Mouse (Mus musculus): Measurements from ENCODE around the gene Kcnv2. TPM values are rescaled to one million over a fixed set of nuclear protein-coding genes. Genes with fewer than 3 reads are reported as not detected.

The Kcnv2 gene
- polyA plus RNA-seq (2016; fragmentation: Nextera tagmentation; extraction: Ambion mirVana): 0.14 and 0.22 TPM in 2 replicates

DNA sequence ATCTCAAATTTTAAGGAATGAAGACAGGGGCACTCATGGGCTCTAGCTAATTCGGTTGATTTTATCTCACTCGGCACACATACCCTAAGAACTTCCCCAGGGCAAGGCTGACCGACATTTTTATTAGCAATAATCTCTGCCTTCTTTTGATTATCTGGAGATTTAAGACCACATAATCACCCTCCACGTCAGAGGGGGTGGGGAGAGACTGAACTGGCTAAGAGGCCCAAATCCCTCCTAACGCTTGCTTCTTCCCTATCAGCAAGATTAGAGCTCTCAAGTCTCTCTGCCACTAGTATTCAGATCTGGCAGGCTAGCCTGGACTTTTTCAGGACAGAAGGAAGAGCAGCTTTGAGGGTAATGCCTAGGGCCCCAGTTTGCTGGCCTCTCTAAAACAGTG, at the start of gene Kcnv2:
TSS of gene Kcnv2 (plus strand) at position 308 of the 400 bp plus-strand sequence.
- H3K4me1 ChIP-seq: peaks cover 12% of the 10 kb centered on the region
- H3K27me3 ChIP-seq (ENCODE audit: insufficient read depth, poor library complexity, severe bottlenecking): no peaks in the 10 kb centered on the region
- H3K4me3 ChIP-seq: no peak within 1 kb of the TSS
- H3K36me3 ChIP-seq: no peaks in the 10 kb centered on the region
- 23% methylated on average over 5 of the region's 5 CpGs for WGBS
- H3K9me3 ChIP-seq: no peaks in the 10 kb centered on the region
- peak within 1 kb of the TSS; percentile 4; the same call in 1 of the 2 replicates for H3K27ac ChIP-seq
- DNase-seq (ENCODE audit: low spot score): no peak

DNA sequence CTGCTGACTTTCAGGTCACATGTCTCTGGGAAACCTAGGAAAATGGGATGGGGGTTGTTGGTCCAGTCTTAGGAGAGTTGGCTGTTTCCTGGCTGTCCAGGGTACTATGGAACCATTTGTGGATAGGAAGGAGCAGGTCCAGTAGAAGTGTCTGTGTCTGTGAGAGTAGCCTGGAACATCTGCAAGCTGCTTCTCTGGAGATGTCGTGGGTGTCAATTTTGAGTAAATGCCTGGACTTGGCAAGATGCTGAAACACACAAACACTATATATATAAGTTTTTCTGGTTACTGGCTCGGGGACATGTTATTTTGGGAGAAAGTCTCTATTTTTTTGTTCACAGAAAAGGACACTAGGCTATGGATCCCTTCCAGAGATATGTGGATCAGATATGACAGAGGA, 49.0 kb upstream of the Kcnv2 start:
- H3K27me3 ChIP-seq (ENCODE audit: insufficient read depth, poor library complexity, severe bottlenecking): no peaks in the 10 kb centered on the region
- no peak overlapping the region for H3K27ac ChIP-seq
- H3K9me3 ChIP-seq: no peaks in the 10 kb centered on the region
- DNase-seq (ENCODE audit: low spot score): no peak
- 64% methylated on average over 2 of the region's 2 CpGs for WGBS
- H3K4me3 ChIP-seq: no peak overlapping the region
- no peaks in the 10 kb centered on the region for H3K36me3 ChIP-seq
- no peaks in the 10 kb centered on the region for H3K4me1 ChIP-seq

DNA sequence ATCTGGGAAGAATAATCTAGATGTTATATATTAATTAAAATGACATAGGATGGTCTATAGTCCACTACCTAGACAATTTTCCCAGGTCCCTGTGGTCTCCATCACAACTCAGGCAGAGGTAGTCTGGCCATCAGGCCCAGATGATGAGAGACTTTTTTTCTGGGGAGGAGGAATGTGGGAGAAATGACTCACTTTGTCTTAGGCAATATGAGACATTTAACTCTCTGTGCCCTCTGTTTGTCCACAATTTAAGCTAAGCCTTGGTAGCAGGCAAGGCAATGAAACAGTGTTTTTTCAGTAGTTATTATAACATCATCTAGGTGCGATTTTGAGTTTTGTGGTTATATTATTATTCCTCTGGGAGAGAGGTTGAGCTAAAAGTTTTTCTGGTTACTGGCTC, 48.0 kb upstream of the Kcnv2 start:
- H3K27ac ChIP-seq: no peak overlapping the region
- H3K36me3 ChIP-seq: no peaks in the 10 kb centered on the region
- no peak for DNase-seq (ENCODE audit: low spot score)
- H3K27me3 ChIP-seq (ENCODE audit: insufficient read depth, poor library complexity, severe bottlenecking): no peaks in the 10 kb centered on the region
- no peak overlapping the region for H3K4me3 ChIP-seq
- 67% methylated on average over 1 of the region's 1 CpGs for WGBS
- H3K4me1 ChIP-seq: no peaks in the 10 kb centered on the region
- H3K9me3 ChIP-seq: no peaks in the 10 kb centered on the region

DNA sequence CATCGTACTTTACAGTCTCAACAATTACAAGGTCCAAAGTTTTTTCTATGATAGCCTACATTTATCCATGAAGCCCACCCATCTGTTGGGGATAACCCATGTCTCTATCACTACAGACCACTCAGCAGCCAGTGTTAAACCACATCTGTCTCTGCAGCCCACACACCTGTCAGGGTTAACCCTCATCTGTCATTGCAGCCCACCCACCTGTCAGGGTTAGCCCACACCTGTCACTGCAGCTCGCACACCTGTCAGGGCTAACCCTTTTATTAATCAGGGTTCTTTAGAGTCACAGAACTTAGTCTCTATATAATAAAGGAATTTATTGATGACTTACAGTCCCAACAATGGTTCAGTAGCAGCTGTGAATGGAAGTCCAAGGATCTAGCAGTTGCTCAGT, 43.2 kb upstream of the Kcnv2 start:
- no peak overlapping the region for H3K4me3 ChIP-seq
- no peaks in the 10 kb centered on the region for H3K9me3 ChIP-seq
- H3K4me1 ChIP-seq: no peaks in the 10 kb centered on the region
- no peaks in the 10 kb centered on the region for H3K36me3 ChIP-seq
- DNase-seq (ENCODE audit: low spot score): no peak
- H3K27ac ChIP-seq: no peak overlapping the region
- 82% methylated on average over 2 of the region's 2 CpGs for WGBS
- no peaks in the 10 kb centered on the region for H3K27me3 ChIP-seq (ENCODE audit: insufficient read depth, poor library complexity, severe bottlenecking)

DNA sequence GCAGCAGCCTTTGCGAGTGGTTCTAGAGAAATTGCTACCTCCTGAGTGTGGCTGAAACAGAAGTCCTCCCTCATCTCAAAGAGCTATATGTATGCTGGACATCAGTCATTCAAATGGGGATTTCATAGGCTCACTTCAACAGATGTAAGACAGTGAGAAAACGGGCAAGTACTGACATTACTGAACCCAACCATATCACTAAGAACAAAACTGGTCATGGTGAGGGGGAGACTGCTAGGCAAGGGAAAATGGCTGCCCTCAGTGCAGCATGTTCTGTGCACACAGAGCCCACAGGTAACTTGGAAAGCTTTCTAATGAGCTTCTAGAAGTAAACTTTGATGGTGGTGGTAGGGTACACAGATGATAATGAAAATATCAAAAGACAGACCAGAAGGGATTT, 12.3 kb upstream of the Kcnv2 start:
- Histone ChIP-seq H3K27me3 (ENCODE audit: insufficient read depth, poor library complexity, severe bottlenecking) (no peaks in the 10 kb centered on the region), H3K4me1 (0 out of 2 replicates have a peak, but pooled peaks cover 6% of the 10 kb centered on the region), H3K4me3 (no peak overlapping the region), H3K27ac (no peak overlapping the region), H3K9me3 (no peaks in the 10 kb centered on the region), H3K36me3 (no peaks in the 10 kb centered on the region)
- WGBS: 83% methylated on average over 2 of the region's 2 CpGs
- no peak for DNase-seq (ENCODE audit: low spot score)

DNA sequence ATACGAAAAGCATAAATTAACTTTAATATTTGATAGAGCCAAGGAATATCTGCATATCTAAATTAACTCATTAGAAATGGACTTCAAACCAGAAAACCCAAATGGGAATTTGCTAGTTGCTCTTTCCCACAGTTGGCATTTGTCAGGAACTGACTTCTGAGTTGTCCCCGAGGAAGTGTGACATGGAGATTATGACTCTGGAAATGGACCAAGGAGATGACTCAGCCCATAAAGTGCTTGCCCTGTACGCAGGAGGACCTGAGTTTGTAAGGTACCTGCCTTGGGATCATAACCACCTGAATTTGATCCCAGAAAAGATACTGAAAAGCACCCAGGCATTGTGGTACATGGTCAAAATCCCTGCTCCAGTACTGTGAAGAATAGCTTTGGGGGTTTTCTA, 11.1 kb upstream of the Kcnv2 start:
- Histone ChIP-seq H3K4me3 (no peak overlapping the region), H3K27me3 (ENCODE audit: insufficient read depth, poor library complexity, severe bottlenecking) (no peaks in the 10 kb centered on the region), H3K27ac (no peak overlapping the region), H3K4me1 (0 out of 2 replicates have a peak, but pooled peaks cover 6% of the 10 kb centered on the region), H3K36me3 (no peaks in the 10 kb centered on the region), H3K9me3 (no peaks in the 10 kb centered on the region)
- WGBS: 79% methylated on average over 3 of the region's 3 CpGs
- no peak for DNase-seq (ENCODE audit: low spot score)

DNA sequence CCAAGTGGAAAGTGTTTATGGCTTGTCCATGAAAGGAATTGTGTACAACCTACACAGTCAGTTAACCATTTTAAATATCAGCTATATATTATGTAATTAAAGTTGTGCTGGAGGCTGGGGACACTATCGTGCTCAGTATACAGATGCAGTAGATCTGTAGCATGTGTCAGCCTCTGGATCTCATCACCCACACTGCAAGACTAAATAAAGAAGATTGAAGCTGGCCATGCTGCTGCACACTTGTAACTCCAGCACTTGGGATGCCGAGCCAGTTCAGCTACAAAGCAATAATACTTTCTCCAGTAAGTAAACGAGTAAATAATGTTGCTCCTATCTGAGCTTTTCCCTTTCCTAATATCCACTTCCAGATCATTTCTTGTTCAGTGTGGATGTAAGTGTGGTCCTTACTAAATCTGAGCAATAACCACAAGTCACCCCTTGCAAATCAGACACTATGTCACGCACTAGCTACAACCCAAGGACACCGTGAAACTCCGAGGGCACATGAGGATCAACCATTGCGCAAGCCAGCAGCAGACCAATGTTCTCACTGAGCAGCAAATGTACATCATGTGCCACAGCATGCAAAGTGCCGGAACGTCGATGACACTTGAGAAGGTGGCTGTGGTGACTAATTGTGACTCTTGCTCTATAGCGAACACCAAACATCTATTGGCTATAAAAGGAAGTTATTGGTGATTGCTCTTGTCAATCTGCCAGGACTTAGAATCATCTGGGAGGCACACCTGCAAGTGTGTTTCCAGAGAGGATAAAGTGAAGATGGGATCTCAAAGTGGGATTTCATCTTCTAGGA, 9.9 kb upstream of the Kcnv2 start:
- H3K27ac ChIP-seq: no peak overlapping the region
- 81% methylated on average over 11 of the region's 11 CpGs for WGBS
- no peak overlapping the region for H3K4me3 ChIP-seq
- no peaks in the 10 kb centered on the region for H3K9me3 ChIP-seq
- H3K27me3 ChIP-seq (ENCODE audit: insufficient read depth, poor library complexity, severe bottlenecking): no peaks in the 10 kb centered on the region
- no peak for DNase-seq (ENCODE audit: low spot score)
- 0 out of 2 replicates have a peak, but pooled peaks cover 6% of the 10 kb centered on the region for H3K4me1 ChIP-seq
- H3K36me3 ChIP-seq: no peaks in the 10 kb centered on the region

DNA sequence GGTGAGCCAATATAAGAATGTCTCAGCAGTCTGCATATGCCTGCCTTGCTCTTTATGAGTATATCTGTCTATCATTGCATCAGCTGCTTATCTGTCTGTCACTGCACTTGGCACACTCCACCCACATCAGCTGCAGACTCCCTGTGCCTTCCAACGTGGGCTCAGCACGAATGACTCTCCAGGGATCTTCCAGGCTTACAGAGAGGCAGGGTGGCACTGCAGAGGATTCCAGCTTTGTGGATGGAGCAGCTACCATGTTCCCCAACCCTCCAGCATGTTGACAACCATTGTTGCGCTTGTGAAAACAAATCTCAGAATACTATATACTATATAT, 9.3 kb upstream of the Kcnv2 start:
- DNase-seq (ENCODE audit: low spot score): no peak
- H3K27ac ChIP-seq: no peak overlapping the region
- WGBS: 68% methylated on average over 3 of the region's 3 CpGs
- H3K4me1 ChIP-seq: 0 out of 2 replicates have a peak, but pooled peaks cover 6% of the 10 kb centered on the region
- H3K4me3 ChIP-seq: no peak overlapping the region
- no peaks in the 10 kb centered on the region for H3K27me3 ChIP-seq (ENCODE audit: insufficient read depth, poor library complexity, severe bottlenecking)
- H3K36me3 ChIP-seq: no peaks in the 10 kb centered on the region
- no peaks in the 10 kb centered on the region for H3K9me3 ChIP-seq

DNA sequence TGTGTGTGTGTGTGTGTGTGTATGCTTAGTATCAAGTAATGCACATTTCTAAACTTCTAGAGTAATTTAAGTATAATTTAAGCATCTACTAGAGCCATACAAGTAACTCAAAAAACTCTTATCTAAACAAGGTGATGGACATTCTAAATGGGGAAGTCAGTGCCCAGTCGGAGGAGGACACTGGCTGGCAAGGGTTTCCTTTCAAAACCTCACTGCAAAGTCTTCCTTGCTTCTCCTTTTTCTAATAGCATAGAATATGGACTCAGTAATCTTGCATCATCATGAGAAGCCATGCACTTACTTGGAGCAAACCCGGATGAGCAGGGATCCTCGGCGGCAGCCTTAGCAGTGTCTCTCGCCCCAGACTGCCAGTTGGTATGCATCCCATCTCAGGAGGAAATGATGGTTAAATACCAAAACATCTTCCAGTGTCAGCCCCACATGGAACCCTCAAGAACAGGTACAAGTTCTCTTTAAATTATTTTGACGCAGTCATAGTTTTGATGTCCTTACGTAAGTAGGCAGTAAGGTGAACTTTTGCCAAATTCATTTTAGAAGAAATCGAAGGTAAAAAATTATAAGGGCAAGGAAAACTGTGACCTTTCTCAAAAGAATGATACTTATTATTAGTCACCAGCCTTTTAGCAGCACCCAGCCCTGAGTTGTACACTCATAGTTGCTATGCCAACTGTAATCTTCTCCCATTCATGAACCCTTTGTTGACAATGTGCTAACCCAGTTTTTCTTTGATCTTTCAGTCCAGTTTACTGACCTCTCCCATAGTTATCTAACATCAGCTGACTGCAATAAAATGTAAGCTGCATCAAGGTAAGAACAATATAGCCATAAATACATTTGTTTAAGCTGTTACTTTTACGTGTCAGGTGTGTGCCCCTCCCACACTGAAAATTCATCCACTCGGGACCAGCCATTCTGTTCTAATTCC, 5.8 kb upstream of the Kcnv2 start:
- Histone ChIP-seq H3K27me3 (ENCODE audit: insufficient read depth, poor library complexity, severe bottlenecking) (no peaks in the 10 kb centered on the region), H3K36me3 (no peaks in the 10 kb centered on the region), H3K4me1 (0 out of 2 replicates have a peak, but pooled peaks cover 2% of the 10 kb centered on the region), H3K27ac (no peak overlapping the region), H3K4me3 (no peak overlapping the region), H3K9me3 (no peaks in the 10 kb centered on the region)
- WGBS: 78% methylated on average over 10 of the region's 10 CpGs
- no peak for DNase-seq (ENCODE audit: low spot score)

DNA sequence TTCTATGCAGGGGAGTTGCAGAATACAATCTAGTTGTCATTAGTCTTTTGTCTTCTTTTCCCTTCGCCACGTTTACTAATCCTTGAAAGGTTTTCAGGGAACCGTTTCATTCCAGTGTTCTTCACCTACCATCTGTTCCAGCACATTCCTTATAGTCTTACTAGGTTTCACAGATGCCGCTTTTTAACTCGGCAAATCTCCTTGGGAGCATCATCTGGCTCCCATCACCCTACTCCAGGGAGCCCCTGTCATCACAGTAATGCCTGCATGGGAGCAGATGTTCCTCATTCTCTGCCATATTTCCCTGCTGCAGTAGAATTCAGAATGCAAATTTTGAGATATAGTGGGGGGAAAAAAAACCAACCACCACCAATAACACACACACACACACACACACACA, 5.1 kb upstream of the Kcnv2 start:
- Histone ChIP-seq H3K27me3 (ENCODE audit: insufficient read depth, poor library complexity, severe bottlenecking) (no peaks in the 10 kb centered on the region), H3K27ac (no peak overlapping the region), H3K4me3 (no peak overlapping the region), H3K4me1 (peaks cover 5% of the 10 kb centered on the region), H3K36me3 (no peaks in the 10 kb centered on the region), H3K9me3 (no peaks in the 10 kb centered on the region)
- 54% methylated on average over 5 of the region's 5 CpGs for WGBS
- DNase-seq (ENCODE audit: low spot score): no peak

DNA sequence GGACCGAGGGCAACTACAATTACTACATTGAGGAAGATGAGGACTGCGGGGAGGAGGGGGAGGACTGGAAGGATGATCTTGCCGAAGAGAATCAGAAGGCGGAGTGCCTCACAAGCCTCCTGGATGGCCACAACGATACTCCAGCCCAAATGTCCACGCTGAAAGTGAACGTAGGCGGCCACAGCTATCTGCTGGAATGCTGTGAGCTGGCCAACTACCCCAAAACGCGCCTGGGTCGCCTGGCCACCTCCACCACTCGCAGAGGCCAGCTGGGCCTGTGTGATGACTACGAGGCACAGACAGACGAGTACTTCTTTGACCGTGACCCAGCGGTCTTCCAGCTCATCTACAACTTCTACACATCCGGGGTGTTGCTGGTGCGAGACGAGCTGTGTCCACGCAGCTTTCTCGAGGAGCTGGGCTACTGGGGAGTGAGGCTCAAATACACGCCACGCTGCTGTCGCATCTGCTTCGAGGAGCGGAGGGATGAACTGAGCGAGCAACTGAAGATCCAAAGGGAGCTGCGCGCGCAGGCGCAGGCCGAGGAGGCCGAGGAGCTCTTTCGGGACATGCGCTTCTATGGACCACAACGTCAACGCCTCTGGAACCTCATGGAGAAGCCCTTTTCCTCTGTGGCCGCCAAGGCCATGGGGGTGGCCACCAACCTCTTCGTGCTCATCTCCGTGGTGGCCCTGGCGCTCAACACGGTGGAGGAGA, 681 bp downstream of the Kcnv2 start:
- Histone ChIP-seq H3K36me3 (no peaks in the 10 kb centered on the region), H3K9me3 (no peaks in the 10 kb centered on the region), H3K27ac (peak overlapping the region; percentile 4; the same call in 1 of the 2 replicates), H3K27me3 (ENCODE audit: insufficient read depth, poor library complexity, severe bottlenecking) (no peaks in the 10 kb centered on the region), H3K4me3 (no peak overlapping the region), H3K4me1 (peaks cover 12% of the 10 kb centered on the region)
- no peak for DNase-seq (ENCODE audit: low spot score)
- 89% methylated on average over 42 of the region's 42 CpGs for WGBS

DNA sequence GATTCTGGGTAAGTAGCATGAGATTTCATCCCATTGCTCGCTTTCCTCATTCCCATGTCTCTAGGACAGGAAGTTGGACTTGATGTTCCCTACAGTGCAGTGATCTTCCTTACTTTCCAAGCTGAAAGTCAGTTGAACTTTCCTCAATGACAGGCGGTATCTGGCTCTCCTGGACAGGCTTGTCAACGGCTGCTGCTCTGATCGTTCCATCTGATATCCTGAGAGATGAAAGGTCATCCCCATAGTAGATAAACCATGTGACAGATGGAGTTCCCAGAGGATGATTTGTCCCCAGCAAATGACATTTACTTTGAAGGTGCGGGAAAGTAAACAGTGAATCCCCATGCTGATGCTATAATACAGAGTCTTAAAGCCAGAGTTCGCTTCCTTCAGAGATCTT, 3.2 kb downstream of the Kcnv2 start:
- no peak for DNase-seq (ENCODE audit: low spot score)
- Histone ChIP-seq H3K4me3 (no peak overlapping the region), H3K36me3 (no peaks in the 10 kb centered on the region), H3K27ac (no peak overlapping the region), H3K9me3 (no peaks in the 10 kb centered on the region), H3K4me1 (peaks cover 12% of the 10 kb centered on the region), H3K27me3 (ENCODE audit: insufficient read depth, poor library complexity, severe bottlenecking) (no peaks in the 10 kb centered on the region)
- 61% methylated on average over 6 of the region's 6 CpGs for whole genome bisulfite sequencing
